Mouse (Mus musculus): ENCODE measurements around the gene Nsun2. TPM values are rescaled to one million over a fixed set of nuclear protein-coding genes. Genes with fewer than 3 reads are reported as not detected.

Nsun2 gene
- polyA plus RNA-seq, 1 experiment from 2014 or later: 82.0 TPM

- no peak overlapping the region for H3K9ac ChIP-seq (ENCODE audit: low read depth, low read length)
- TF ChIP-seq CTCF (IDR thresholded peaks at IDR 0.05; ENCODE audit: low read depth): no peak
- DNase-seq (ENCODE audit: low spot score): no peak
- H3K4me3 ChIP-seq (replicated peaks; ENCODE audit: low read depth, low read length): no peak overlapping the region
- H3K36me3 ChIP-seq (ENCODE audit: insufficient read depth, low read length): no peaks in the 10 kb centered on the region
- ATAC-seq (replicated peaks; ENCODE audit: low FRiP score, low read depth): no peak
- H3K9me3 ChIP-seq (replicated peaks; ENCODE audit: low read length): no peaks in the 10 kb centered on the region
- 75% methylated on average over 9 of the region's 9 CpGs for WGBS
- H3K27me3 ChIP-seq (ENCODE audit: insufficient read depth, low read length): no peaks in the 10 kb centered on the region; the same call in 1 of the 2 replicates
- peaks cover 5% of the 10 kb centered on the region; the same call in 1 of the 2 replicates for H3K4me1 ChIP-seq (replicated peaks; ENCODE audit: insufficient read depth, low read length)
- H3K4me2 ChIP-seq (ENCODE audit: low read length): no peak overlapping the region
- H3K27ac ChIP-seq: no peak overlapping the region
Measured at GRCm38 (mm10) chr13:69489777-69490176, 43.8 kb upstream of the Nsun2 start.

GRCm38 (mm10) chr13:69492876-69493463, 40.6 kb upstream of the Nsun2 start:
- DNase-seq (ENCODE audit: low spot score) (peak; percentile 93), ATAC-seq (replicated peaks; ENCODE audit: low FRiP score, low read depth) (peak; percentile 72)
- Histone ChIP-seq H3K27me3 (ENCODE audit: insufficient read depth, low read length) (no peaks in the 10 kb centered on the region), H3K9me3 (replicated peaks; ENCODE audit: low read length) (no peaks in the 10 kb centered on the region), H3K9ac (ENCODE audit: low read depth, low read length) (no peak overlapping the region), H3K36me3 (ENCODE audit: insufficient read depth, low read length) (peaks cover 7% of the 10 kb centered on the region), H3K4me2 (ENCODE audit: low read length) (no peak overlapping the region), H3K4me1 (replicated peaks; ENCODE audit: insufficient read depth, low read length) (peaks cover 5% of the 10 kb centered on the region; the same call in 1 of the 2 replicates), H3K27ac (no peak overlapping the region), H3K4me3 (replicated peaks; ENCODE audit: low read depth, low read length) (no peak overlapping the region)
- peak; percentile 89 for TF ChIP-seq CTCF (IDR thresholded peaks at IDR 0.05; ENCODE audit: low read depth)
- 34% methylated on average over 7 of the region's 7 CpGs for WGBS

GRCm38 (mm10) chr13:69498276-69498675, 35.3 kb upstream of the Nsun2 start:
- ATAC-seq (replicated peaks; ENCODE audit: low FRiP score, low read depth): no peak
- Histone ChIP-seq H3K27me3 (ENCODE audit: insufficient read depth, low read length) (no peaks in the 10 kb centered on the region), H3K4me2 (ENCODE audit: low read length) (no peak overlapping the region), H3K9ac (ENCODE audit: low read depth, low read length) (no peak overlapping the region), H3K27ac (no peak overlapping the region), H3K36me3 (ENCODE audit: insufficient read depth, low read length) (peaks cover 49% of the 10 kb centered on the region), H3K4me1 (replicated peaks; ENCODE audit: insufficient read depth, low read length) (no peaks in the 10 kb centered on the region), H3K4me3 (replicated peaks; ENCODE audit: low read depth, low read length) (no peak overlapping the region), H3K9me3 (replicated peaks; ENCODE audit: low read length) (no peaks in the 10 kb centered on the region)
- no peak for TF ChIP-seq CTCF (IDR thresholded peaks at IDR 0.05; ENCODE audit: low read depth)
- 86% methylated on average over 5 of the region's 5 CpGs for WGBS
- no peak for DNase-seq (ENCODE audit: low spot score)

- no peak overlapping the region for H3K27ac ChIP-seq
- H3K9ac ChIP-seq (ENCODE audit: low read depth, low read length): no peak overlapping the region
- peaks cover 71% of the 10 kb centered on the region for H3K36me3 ChIP-seq (ENCODE audit: insufficient read depth, low read length)
- no peak for TF ChIP-seq CTCF (IDR thresholded peaks at IDR 0.05; ENCODE audit: low read depth)
- H3K4me2 ChIP-seq (ENCODE audit: low read length): no peak overlapping the region
- H3K27me3 ChIP-seq (ENCODE audit: insufficient read depth, low read length): no peaks in the 10 kb centered on the region
- 92% methylated on average over 14 of the region's 14 CpGs for whole genome bisulfite sequencing
- no peaks in the 10 kb centered on the region for H3K9me3 ChIP-seq (replicated peaks; ENCODE audit: low read length)
- H3K4me1 ChIP-seq (replicated peaks; ENCODE audit: insufficient read depth, low read length): no peaks in the 10 kb centered on the region
- DNase-seq (ENCODE audit: low spot score): no peak
- no peak overlapping the region for H3K4me3 ChIP-seq (replicated peaks; ENCODE audit: low read depth, low read length)
- no peak for ATAC-seq (replicated peaks; ENCODE audit: low FRiP score, low read depth)
Measured at GRCm38 (mm10) chr13:69502157-69502750, 31.3 kb upstream of the Nsun2 start.

- no peaks in the 10 kb centered on the region for H3K27me3 ChIP-seq (ENCODE audit: insufficient read depth, low read length)
- no peaks in the 10 kb centered on the region for H3K9me3 ChIP-seq (replicated peaks; ENCODE audit: low read length)
- H3K4me2 ChIP-seq (ENCODE audit: low read length): no peak overlapping the region
- no peak for TF ChIP-seq CTCF (IDR thresholded peaks at IDR 0.05; ENCODE audit: low read depth)
- no peak overlapping the region for H3K27ac ChIP-seq
- H3K4me3 ChIP-seq (replicated peaks; ENCODE audit: low read depth, low read length): no peak overlapping the region
- H3K36me3 ChIP-seq (ENCODE audit: insufficient read depth, low read length): peaks cover 77% of the 10 kb centered on the region
- ATAC-seq (replicated peaks; ENCODE audit: low FRiP score, low read depth): no peak
- WGBS: 85% methylated on average over 5 of the region's 5 CpGs
- no peaks in the 10 kb centered on the region for H3K4me1 ChIP-seq (replicated peaks; ENCODE audit: insufficient read depth, low read length)
- no peak for DNase-seq (ENCODE audit: low spot score)
- H3K9ac ChIP-seq (ENCODE audit: low read depth, low read length): no peak overlapping the region
Measured at GRCm38 (mm10) chr13:69502863-69503262, 30.7 kb upstream of the Nsun2 start.

GRCm38 (mm10) chr13:69506341-69507086, 27.0 kb upstream of the Nsun2 start:
- Histone ChIP-seq H3K4me2 (ENCODE audit: low read length) (no peak overlapping the region), H3K9ac (ENCODE audit: low read depth, low read length) (no peak overlapping the region), H3K4me3 (replicated peaks; ENCODE audit: low read depth, low read length) (no peak overlapping the region), H3K27ac (no peak overlapping the region), H3K36me3 (ENCODE audit: insufficient read depth, low read length) (peaks cover 53% of the 10 kb centered on the region), H3K4me1 (replicated peaks; ENCODE audit: insufficient read depth, low read length) (no peaks in the 10 kb centered on the region), H3K27me3 (ENCODE audit: insufficient read depth, low read length) (no peaks in the 10 kb centered on the region), H3K9me3 (replicated peaks; ENCODE audit: low read length) (no peaks in the 10 kb centered on the region)
- 83% methylated on average over 12 of the region's 12 CpGs for WGBS
- TF ChIP-seq CTCF (IDR thresholded peaks at IDR 0.05; ENCODE audit: low read depth): no peak
- ATAC-seq (replicated peaks; ENCODE audit: low FRiP score, low read depth) (no peak), DNase-seq (ENCODE audit: low spot score) (no peak)
